Mouse (Mus musculus) bone marrow, adult 2 months (tissue): ENCODE measurements around the gene Epha4.

Experiments
- CTCF ChIP-seq: fragments of 200-500 bp; IDR thresholded peaks from 2 replicates; pipeline ENCODE4 v1.5.1; 2011; ENCODE audit warnings: low read length, control low read depth; ENCODE audit not compliant: control insufficient read depth, insufficient read depth
- POLR2A ChIP-seq: fragments of 200-500 bp; IDR thresholded peaks from 2 replicates; pipeline ENCODE4 v1.6.1; 2011; ENCODE audit warnings: low read depth, mild to moderate bottlenecking, control low read depth, low read length, borderline replicate concordance; ENCODE audit not compliant: control insufficient read depth

GRCm38 (mm10) chr1:77512059-77512407 lies 2.9 kb downstream of the Epha4 start:
- TF ChIP-seq POLR2A = no peak
- TF ChIP-seq CTCF = no peak
